Mouse (Mus musculus) adrenal gland, adult (tissue): Measurements from ENCODE around the gene Ifrd1.
"Not testable (repeated sequence)": the region's sequence is repeated elsewhere in the genome, so short reads cannot be mapped to it uniquely, and the experiment has no call there.

ENCODE experiments used
- DNase-seq, 2 experiments: peaks; one replicate each; pipeline ENCODE4 v3.0.0; 2022 to 2023; ENCODE audit warnings: low spot score in 1 of 2; ENCODE audit not compliant: inconsistent age in 2 of 2

The Ifrd1 gene

DNA sequence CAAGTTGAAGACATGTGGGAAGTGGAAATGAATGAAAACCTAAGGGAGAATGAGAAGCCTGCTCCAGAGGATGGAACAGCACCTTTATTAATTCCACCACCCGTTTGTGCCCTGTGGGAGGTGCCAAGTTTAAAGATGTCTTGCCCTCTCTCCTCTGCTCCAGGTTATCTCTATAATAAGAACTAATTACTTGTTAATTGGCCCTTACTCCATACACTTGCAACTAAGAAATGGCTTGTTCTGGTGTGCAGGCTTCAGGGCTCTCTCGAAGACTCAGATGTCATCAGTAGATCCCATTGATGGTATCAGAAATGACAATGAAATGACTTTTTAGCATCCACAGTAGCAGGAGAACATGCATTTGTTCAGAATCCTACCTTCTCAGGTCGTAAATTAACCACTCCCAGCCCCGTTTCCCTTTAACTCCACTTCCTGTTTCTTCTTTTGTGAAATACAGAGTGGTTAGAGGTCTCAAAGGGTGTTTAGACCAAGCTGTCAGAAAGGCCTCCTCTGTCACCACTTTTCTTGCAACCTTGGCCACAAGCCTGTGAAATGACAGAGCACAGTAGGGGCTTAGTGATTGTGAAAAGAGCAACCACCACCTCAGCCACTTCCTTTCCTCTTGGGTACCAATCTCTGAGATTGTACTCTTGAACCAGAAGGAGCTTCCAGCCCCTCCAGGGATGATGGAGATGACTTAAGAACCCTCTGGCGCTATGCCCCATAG is at the start of gene Ifrd1:
TSS of gene Ifrd1 (minus strand) at position 51 of the 727 bp plus-strand sequence.
- peak in 1 of 2 experiments; percentile 48 for DNase-seq

DNA sequence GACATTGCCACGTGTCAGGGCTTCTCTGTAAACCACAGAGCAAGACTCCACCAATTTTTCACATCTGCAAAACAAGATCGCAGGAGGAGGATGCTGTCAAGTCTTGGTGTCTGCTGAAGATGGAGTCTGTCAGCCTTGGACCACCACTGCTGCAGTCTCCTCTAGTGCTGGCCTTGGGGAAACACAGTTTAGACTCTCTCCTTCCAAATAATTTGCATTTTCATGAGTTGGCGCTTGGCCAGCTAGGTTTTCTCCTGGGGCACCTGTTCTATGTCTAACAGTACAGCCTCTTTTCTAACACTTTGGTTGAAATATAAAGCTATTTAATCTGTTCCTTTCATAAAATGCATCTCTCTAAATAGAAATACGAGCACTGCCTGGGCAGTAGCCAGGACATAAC is 38.2 kb upstream of the Ifrd1 start:
- no peak for DNase-seq

DNA sequence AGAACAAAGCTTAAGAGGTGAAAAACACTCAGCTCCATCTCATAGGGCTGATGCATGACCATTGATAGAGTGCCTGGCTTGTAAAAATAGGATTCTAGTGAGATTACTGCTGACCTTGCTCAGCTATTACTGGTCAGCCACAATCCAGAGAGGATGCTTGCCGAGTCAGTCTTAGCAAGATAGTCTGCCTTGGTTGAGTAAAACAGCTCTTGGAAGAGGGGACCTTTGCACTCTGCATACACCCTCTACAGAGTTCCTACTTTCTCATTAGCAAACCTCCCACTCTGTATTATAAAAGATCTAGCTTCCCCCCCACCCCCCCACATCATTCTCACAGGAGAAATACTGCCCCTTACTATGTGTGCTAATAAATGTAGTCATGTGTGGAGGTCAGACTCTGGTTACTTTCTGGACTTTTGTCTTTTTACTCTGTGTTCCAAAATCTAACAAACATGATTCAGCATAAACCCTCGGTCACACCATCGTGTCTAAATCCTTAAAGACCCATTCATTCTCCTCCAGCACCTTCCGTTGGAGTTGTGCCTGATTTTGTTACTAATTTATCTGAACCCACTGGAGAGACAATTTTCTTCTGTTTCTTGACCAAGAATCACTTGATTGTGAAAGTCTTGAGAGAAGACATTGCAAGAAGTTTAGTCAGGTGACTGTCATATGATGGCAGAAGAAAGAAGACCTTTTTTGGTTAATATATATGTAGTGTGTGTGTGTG is 32.5 kb upstream of the Ifrd1 start:
- DNase-seq, result no peak

DNA sequence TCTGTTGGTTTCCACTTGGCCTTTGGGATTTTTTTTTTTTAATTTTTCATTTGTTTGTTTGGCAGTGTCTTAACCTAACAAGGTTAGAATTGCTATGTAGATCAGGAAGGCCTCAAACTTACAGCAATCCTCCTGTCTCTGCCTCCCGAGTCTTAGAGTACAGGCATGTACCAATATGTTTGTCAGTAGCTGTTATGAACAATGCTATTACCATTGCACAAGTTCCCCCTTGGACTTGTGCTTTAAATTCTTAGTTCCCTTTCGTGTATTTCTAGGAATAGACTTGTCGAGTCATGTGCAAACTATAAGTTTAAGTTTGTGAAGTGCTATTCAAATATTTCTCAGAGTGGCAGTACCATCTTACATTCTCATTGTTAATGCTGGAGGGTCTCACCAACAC is 29.3 kb upstream of the Ifrd1 start:
- DNase-seq, result no peak

DNA sequence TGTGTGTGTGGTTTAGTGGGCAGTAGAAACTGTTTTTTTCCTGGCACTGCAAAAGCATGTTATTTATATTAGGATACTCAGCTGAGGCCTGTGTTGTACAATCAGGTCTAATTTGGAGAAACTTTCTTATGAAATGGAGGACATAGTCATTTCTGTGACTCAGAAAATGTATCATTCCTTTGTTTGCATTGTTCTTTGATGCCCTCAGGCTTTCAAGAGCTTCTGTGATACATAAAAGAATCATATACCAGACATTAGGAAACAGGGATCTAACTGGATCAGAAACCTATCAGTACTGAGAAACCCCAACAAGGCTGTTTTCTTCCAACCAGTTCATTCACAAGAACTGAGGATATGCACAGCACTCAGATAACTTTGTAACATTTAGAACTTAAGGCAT is 26.6 kb upstream of the Ifrd1 start:
- DNase-seq, result no peak

DNA sequence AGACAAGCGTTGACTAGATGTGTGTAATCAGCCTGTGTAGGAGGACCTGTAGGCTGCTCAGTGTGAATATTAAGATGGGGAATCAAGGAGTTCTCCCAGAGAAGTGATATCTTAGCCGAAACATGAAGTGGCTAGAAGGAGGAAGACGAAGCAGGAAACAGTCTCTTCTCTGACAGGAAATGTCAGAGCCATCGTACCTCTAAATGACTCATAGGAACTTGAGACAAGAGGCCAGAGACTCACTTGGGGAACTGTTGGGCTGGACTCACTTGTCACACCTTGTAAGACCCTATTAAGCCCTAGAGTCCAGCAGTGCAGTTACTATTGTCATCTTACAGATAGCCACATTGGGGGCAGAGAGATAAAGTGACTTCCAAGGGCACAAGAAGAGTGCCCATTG is 25.0 kb upstream of the Ifrd1 start:
- DNase-seq, result no peak

DNA sequence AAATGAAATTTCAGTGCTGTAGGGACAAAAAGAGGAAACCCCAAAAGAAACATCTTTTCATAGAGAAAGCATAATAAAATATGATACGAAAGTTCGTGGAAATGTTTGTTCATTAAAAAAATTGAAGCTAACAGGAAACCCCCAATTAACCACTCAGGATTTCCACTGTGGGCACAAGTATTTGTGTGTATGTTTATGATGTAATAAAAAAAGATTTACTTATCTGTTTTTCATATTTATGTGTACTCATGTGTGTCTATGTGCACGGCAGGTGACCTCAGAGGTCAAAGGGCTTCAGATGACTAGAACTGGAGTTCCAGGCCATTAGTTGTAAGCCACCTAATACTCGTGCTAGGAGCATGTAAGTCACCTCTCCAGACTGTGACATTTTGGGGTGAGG is 24.4 kb upstream of the Ifrd1 start:
- no peak for DNase-seq

DNA sequence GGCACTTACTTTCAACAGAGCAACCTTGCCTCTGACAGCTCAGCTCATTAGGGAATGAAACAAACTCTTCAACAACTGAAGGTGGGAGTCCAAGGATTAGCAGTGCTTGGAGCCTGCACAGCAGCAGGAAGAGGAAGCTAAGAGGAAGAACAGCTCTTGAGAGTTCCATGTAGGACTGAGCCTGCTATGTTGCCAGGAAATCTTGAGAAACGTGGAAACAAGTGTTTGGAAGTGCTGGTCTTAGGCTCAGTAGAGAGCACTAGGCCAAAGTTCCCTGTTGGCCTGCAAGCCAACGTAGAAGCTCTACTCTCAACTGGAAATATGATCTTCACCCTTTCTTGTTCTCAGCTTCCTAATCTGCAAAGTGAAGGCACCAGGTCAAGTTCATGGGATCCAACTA is 20.0 kb upstream of the Ifrd1 start:
- DNase-seq, result no peak

DNA sequence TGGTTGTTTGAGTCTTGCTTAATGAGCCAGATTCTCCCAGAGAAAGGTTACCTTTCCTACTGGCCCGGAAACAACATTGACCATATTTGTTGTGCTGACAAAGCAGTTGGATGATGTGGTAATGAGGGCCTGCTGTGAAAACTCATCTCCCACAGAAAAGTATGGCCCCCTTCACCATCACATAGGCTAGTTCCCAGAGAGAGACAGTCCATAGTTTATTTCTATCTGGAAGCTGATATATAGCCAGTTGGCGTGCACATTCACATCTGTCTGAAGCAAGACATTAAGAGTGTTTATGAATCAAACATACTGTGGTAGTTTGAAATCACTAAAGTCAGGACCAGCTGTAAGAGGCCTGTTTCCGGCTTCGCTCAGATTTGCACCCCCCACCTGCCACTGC is 15.4 kb upstream of the Ifrd1 start:
- no peak for DNase-seq

DNA sequence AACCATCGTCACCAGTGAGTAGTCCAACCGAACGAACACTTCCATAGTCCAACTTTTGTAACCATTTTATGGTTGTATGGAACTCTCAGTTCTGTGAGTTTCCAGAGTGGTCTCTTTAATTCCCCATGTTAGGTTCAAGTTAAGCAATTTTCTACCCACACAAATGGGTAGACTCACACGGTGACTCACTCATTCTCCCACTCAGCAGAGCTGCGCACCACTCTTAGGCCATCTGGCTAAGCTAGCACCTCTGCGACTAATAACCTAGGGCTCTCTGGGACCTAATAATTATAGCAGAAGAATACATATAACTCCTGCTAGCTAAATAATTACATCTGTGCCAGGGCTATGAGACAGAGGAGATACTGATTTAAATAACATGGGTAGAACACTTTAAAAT is 14.7 kb upstream of the Ifrd1 start:
- no peak for DNase-seq

DNA sequence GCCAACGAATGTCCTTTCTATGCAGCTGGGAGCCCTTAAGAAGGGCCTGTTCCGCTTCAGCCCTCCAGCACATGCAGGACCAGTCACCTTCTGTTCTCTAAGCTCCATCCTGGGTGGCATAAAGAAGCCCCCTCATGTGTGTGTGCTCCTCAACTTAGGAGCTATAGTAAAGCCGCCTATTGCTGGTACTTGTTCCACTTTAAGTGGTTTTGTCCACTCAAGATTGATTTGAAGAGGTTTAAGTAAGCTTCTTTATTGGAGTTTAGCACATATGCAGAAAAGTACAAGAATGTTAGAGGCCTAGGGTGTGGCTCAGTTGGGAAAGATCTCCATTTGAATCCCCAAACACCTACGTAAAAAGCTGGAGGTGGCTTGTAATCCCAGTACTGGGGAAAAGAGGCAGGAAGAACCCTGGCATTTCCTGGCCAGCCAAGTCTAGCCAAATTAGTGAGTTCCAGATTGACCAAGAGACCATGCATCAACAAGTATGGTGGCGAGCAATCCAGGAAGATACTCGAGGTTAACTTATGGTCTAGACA is 10.2 kb upstream of the Ifrd1 start:
- DNase-seq, result no peak

DNA sequence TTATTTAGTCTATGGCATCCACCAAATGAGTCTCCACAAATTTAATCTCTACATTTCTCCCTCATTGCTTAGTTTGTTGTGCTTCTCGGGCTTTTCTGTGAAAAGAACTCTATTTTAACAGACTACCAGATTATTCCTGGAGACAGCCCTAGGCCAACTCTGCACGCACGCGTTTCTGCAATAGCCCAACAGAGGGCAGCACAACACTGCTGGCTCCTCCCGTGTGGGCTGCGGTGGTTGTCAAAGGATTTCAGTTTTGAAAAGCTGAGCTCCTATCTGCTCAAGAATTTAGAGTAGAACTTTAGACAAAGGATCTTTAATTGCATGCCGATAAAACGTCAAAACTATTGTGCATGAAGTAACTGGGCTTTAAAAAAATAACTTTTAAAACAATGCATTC is 8.9 kb upstream of the Ifrd1 start:
- peak; percentile 84 to 94 for DNase-seq

DNA sequence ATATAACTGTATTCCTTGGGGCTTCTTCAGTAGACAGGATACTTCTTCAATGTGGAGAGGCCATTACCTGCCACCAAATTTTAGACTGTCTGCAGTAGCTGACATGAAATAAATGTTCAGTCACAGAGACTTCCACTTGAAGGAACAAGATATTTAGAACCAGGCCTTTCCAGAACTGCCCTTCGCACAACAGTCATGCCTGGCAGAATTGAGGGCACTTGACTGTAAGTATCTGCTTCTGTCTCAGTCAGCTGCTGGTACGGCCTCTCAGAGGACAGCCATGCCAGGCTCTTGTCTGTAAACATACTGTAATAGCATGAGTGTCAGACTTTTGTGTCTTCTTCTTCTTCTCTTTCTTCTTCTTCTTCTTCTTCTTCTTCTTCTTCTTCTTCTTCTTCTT is 8.2 kb upstream of the Ifrd1 start:
- no peak for DNase-seq

DNA sequence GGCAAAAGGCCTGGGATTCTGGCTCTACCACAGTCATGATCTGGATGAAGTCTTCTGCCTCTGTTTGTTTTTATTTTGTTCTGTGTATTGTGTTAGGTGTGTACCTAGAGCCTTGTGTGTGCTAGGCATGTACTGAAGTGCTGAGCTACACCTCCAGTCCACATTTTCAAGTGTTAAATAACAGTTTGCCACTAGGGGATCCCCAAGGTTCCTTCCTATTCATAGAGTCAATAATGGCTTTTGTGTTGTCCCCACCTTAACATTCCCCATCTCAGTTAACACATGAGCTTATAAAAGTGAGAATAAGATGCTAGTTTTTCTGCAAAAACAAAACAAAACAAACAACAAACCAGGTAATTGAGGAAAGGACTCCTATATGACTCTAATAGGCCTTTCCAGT is 7.7 kb upstream of the Ifrd1 start:
- DNase-seq, result no peak

DNA sequence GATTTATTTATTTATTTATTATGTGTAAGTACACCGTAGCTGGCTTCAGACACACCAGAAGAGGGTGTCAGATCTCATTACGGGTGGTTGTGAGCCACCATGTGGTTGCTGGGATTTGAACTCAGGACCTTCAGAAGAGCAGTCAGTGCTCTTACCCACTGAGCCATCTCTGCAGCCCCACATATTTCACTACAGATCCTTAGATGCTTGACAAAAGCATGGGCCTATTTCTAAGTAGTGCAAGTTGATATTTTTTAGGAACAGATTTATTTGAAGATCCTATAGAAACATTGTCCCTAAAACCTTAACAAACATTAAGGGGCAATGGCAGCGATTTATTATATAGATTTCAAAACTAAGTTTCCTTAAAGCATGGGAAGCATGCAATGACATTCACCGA is 7.0 kb upstream of the Ifrd1 start:
- not testable (repeated sequence) for DNase-seq

DNA sequence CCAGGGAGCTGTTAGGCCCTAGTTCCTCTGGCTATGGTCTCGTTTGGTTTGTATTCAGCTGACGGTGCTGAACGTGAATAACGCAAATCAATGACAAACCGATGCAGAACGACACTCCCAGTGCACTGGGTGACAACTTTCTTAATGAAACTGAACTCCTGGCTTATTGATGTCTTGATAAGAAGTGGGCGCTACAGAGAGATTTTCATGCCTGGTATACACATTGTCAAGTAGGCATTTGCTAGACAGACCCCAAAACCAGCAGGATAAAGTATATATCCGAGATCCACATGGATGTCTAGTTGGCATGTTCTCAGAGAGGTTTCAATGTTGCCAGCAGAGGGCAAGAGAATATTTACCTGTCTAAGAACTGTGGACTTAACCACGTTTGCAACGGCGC is 6.4 kb upstream of the Ifrd1 start:
- DNase-seq, result no peak

DNA sequence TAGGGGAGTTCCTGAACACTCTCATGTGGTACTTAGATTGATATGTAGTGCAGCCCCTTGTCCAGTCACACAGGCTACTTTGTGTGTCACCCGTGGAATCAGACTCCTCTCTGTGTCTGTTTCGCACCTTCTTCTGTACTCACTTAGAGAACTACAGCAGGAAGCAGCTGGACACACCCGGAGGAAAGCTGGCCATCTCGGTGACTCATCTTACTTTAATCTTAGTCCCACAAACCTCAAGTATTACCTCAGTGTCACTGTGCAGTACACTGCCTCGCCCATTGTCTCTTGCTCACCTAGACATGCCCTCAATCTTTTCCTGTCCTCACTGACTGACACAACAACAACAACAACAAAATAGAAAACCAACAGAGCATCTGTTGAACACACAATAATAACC is 4.9 kb upstream of the Ifrd1 start:
- no peak for DNase-seq

DNA sequence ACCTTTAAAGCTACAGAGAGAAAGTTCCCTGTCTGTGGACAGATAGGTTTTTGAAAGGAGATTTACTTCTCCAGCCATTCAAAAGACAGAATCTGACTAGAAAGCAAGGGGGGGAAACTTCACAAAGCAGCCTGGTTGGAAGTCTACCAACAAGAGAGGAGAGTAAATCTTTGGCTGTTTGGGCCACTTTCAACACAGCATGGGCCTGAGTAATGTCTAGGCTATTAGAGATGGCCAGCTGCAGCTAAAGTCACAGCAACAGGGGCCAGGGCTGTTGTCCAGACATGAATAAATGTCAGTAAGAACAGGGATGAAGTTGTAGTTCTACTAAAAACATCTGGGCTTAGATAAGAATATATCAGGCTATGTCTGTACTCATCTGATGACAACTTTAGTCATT is 2.0 kb upstream of the Ifrd1 start:
- peak in 1 of 2 experiments; percentile 39 for DNase-seq

DNA sequence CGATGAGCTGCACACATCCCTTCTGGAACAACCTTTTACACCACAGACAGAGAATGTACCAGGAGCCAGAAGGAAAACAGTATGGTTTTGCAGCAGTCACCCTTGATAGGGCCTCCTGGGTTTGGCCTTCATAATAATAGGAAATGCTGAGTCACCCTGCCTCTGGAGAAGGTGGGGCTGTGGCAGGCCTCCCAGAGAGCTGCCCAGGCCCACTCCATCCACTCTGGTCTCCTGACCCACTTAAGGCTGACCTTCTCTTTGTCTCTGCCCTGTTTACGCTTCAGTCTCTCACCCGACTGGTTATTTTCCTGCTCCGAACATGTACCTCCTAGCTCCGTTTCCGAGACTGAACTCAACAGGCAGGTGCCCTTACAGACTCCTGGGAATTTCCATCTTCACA is 328 bp downstream of the Ifrd1 start:
- peak; percentile 83 to 92 for DNase-seq

DNA sequence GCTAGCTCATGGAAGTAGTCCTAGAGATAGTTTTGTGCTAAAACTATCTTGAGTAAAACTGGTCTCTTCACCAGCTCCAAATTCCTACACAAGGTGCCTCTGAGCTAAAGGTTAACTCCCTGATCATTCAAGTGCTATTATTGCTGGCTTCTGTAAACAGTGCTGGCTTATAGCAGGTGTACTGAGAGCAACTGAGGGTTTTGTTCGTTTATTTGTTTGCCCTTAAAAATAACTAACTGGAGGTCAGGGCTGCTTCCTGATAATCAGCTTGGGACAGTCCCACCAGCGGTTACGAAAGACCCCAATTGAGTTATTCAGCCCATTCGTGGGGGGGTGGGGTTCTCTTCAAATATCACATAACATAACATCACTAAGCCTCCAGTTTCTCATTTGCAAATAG is 920 bp downstream of the Ifrd1 start:
- no peak for DNase-seq

DNA sequence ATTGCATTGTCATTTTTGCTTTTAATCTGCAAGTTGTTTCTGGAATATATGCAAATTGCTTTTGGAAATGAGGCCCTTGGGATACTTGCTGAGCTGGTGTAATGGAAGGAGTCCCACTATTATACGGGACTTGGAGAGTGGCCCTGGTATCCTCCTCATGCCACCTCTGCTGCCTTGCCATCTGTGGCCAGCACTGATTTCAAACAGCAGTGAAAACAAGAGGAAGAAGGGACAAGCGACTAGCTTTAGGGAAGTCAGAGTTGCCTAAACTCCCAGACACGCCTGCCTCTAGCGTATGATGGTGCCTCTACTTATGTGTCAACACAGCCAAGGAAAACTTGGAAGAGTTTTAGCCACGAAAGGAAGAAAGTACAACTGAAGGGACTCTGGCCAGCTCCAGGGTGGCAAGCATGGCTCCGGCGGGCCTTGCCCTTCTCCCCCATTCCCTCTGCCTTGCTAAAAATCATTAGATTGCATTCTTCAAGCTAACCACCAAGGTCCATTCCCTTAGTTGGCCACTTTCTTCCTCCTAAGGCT is 2.8 kb downstream of the Ifrd1 start:
- DNase-seq, result peak in 1 of 2 experiments; percentile 49

DNA sequence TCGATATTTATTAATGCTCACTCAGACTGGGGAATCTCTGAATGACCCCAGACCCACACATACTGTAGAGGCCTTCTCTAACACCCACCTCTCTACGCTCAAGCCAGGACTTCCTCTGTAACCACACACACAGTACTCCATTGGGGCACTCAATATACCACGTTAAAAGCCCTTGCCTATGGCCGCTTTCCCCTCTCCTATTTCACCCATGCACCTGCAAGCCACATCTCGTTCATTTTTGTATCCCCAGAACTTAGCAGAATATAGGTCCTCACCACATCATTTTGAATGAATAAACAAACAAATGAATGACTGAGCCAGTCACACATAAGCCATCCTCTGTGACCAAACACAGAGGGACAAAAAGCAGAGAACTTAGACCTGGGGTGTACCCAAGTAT is 3.4 kb downstream of the Ifrd1 start:
- DNase-seq, result peak in 1 of 2 experiments; percentile 26
